1 mouse cellular context compared by ENCODE assay signal in the genomic region with DNA sequence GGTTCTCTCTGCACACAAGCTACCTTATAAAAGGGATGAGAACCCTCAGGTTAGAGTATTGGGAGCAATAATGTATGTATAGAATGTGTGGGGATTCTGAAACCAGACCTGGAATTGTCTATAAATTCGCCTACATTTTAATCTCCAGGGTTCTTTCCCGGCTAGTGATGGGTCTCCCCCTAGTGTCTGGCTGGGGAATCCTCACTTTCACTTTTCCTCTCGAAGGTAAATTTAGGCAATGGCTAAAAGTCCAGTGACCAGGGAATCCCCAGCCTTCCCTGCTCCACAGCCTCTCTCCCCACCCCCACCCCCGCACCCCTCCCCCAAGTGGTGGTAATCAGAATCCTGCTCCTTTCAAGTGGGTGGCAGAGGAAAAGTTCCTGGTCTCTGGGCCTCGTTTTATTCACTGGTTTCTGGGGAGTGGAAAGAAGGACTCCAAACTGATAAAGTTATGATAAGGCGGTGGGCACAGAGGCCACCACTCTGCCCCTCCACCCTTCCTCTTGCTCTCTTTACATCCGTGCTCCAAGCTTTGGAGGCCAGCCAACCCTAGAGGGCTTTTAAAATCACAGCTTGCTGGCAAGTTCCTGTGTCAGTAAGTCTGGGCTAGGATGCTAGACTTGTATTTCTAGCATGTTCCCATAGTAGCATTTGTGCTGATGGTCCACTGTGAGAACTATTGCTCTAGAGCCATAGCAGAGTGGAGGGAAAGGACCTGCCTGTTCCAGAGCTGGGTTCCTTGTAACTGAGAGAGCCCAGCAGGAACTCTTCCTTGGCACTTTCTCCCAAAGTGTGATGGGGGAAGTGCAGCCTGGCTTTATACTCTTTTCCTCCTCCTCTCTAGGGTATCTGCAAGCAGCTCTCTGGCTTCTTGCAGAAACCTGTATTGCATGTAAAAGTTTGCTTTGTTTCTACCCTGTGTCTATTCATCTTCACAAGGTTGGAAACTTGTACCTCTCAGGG.
TF ChIP-seq lines count a peak whose summit lies in the region.

No protein-coding gene starts in this region.

TF ChIP-seq in MEL, 35 proteins besides CTCF, POLR2A, EP300 and RAD21 (continued from another document):
- no peak; the same call in 1 of the 2 replicates for TF ChIP-seq SIN3A (IDR thresholded peaks at IDR 0.05; ENCODE audit: low read length)
